Mouse (Mus musculus) myocyte (in vitro differentiated cells): ENCODE data around the gene Myrfl.

Source experiments
- CEBPB ChIP-seq: IDR thresholded peaks from 2 replicates; pipeline ENCODE4 v1.6.1; 2011; ENCODE audit warnings: mild to moderate bottlenecking, moderate library complexity; ENCODE audit not compliant: poor library complexity, insufficient read depth, severe bottlenecking
- E2F4 ChIP-seq: IDR thresholded peaks from one replicate; pipeline ENCODE4 v1.6.1; 2011; ENCODE audit warnings: mild to moderate bottlenecking, control low read depth, moderate library complexity; ENCODE audit not compliant: insufficient read depth
- MYOD1 ChIP-seq, 3 experiments: IDR thresholded peaks; one replicate each; pipeline ENCODE4 v1.6.1; 2011; ENCODE audit warnings: control low read depth in 2 of 3, low read depth in 2 of 3, mild to moderate bottlenecking in 2 of 3, moderate library complexity in 1 of 3; ENCODE audit not compliant: insufficient read length in 2 of 3, control insufficient read depth in 1 of 3
- POLR2A ChIP-seq: IDR thresholded peaks from one replicate; pipeline ENCODE4 v1.6.1; 2011; ENCODE audit warnings: low read depth, mild to moderate bottlenecking, control low read depth, moderate library complexity; ENCODE audit not compliant: insufficient read length
- REST ChIP-seq: IDR thresholded peaks from one replicate; pipeline ENCODE4 v1.6.1; 2011; ENCODE audit warnings: mild to moderate bottlenecking, control low read depth, moderate library complexity; ENCODE audit not compliant: insufficient read depth, insufficient read length
- USF1 ChIP-seq: IDR thresholded peaks from one replicate; pipeline ENCODE4 v1.6.1; 2011; ENCODE audit warnings: low read depth, mild to moderate bottlenecking, control low read depth, moderate library complexity

- TF ChIP-seq POLR2A (no peak), REST (no peak), E2F4 (no peak), USF1 (no peak), CEBPB (no peak), MYOD1 (IDR thresholded peaks at IDR 0.05; ENCODE audit: control insufficient read depth in 1 of 3, insufficient read length in 2 of 3, low read depth in 2 of 3) (no peak)
Measured at GRCm38 (mm10) chr10:116742696-116743095, 154.0 kb downstream of the Myrfl start.
